In genomic region chr2:29889066-29889944, GRCm38 (mm10) we compare ENCODE assay signal across 7 mouse cellular contexts. TPM values are rescaled to one million over a fixed set of nuclear protein-coding genes. Genes with fewer than 3 reads are reported as not detected.
DNase-seq lines count a peak whose midpoint lies in the region; ATAC-seq and TF ChIP-seq lines count a peak whose summit lies in the region.

Odf2 (plus strand) TSS chr2:29889221.

- H3K27ac ChIP-seq in embryonic facial prominence, embryonic 10.5 days (replicated peaks), result peak within 1 kb of the TSS; percentile 94
- peak within 1 kb of the TSS; percentile 85 for H3K27ac ChIP-seq in intestine, postnatal 0 days (ENCODE audit: low read depth, low read length)
- peak within 1 kb of the TSS; percentile 88 for H3K27ac ChIP-seq in midbrain, embryonic 12.5 days (replicated peaks)
- H3K27ac ChIP-seq in small intestine, adult 2 months (ENCODE audit: insufficient read depth, low read depth, low read length), result peak within 1 kb of the TSS; percentile 19; the same call in 1 of the 2 replicates

- H3K27me3 ChIP-seq in embryonic facial prominence, embryonic 10.5 days (replicated peaks; ENCODE audit: low read depth, poor library complexity, severe bottlenecking), result 0 out of 2 replicates have a peak, but pooled peaks cover 5% of the 10 kb centered on the region
- no peaks in the 10 kb centered on the region for H3K27me3 ChIP-seq in intestine, postnatal 0 days (replicated peaks; ENCODE audit: control insufficient read depth, insufficient read depth, low read length)
- H3K27me3 ChIP-seq in midbrain, embryonic 12.5 days, result no peaks in the 10 kb centered on the region
- H3K27me3 ChIP-seq in small intestine, adult 2 months (ENCODE audit: control insufficient read depth, insufficient read depth, low read length), result no peaks in the 10 kb centered on the region

- no peak; the same call in 1 of the 2 replicates for TF ChIP-seq POLR2A in small intestine, adult 2 months (IDR thresholded peaks at IDR 0.05; ENCODE audit: low read depth, low read length)

- peak; percentile 89 for ATAC-seq in intestine, postnatal 0 days
- ATAC-seq in midbrain, embryonic 12.5 days (ENCODE audit: low FRiP score, low read depth), result peak; percentile 82

- peak within 1 kb of the TSS; percentile 93 for H3K4me3 ChIP-seq in embryonic facial prominence, embryonic 10.5 days
- H3K4me3 ChIP-seq in intestine, postnatal 0 days (ENCODE audit: low read depth, low read length), result peak within 1 kb of the TSS; percentile 97
- peak within 1 kb of the TSS; percentile 99 for H3K4me3 ChIP-seq in midbrain, embryonic 12.5 days
- H3K4me3 ChIP-seq in small intestine, adult 2 months (ENCODE audit: low read depth, low read length), result peak within 1 kb of the TSS; percentile 97

- H3K4me2 ChIP-seq in intestine, postnatal 0 days (replicated peaks; ENCODE audit: low read depth), result peak within 1 kb of the TSS; percentile 79
- H3K4me2 ChIP-seq in midbrain, embryonic 12.5 days (replicated peaks), result peak within 1 kb of the TSS; percentile 91

- peak within 1 kb of the TSS; percentile 70 for H3K9ac ChIP-seq in intestine, postnatal 0 days (ENCODE audit: low read depth, low read length)
- peak within 1 kb of the TSS; percentile 98 for H3K9ac ChIP-seq in midbrain, embryonic 12.5 days (replicated peaks)

- H3K36me3 ChIP-seq in embryonic facial prominence, embryonic 10.5 days (replicated peaks), result peaks cover 30% of the 10 kb centered on the region
- peaks cover 26% of the 10 kb centered on the region for H3K36me3 ChIP-seq in intestine, postnatal 0 days (ENCODE audit: control insufficient read depth, insufficient read depth)
- peaks cover 26% of the 10 kb centered on the region for H3K36me3 ChIP-seq in midbrain, embryonic 12.5 days
- peaks cover 14% of the 10 kb centered on the region for H3K36me3 ChIP-seq in small intestine, adult 2 months (ENCODE audit: control insufficient read depth, insufficient read depth, low read length)

- no peaks in the 10 kb centered on the region for H3K9me3 ChIP-seq in embryonic facial prominence, embryonic 10.5 days
- H3K9me3 ChIP-seq in intestine, postnatal 0 days (ENCODE audit: control insufficient read depth), result no peaks in the 10 kb centered on the region
- H3K9me3 ChIP-seq in midbrain, embryonic 12.5 days, result no peaks in the 10 kb centered on the region

- WGBS in embryonic facial prominence, embryonic 10.5 days, result under 1% methylated on average over 70 of the region's 70 CpGs
- WGBS in intestine, postnatal 0 days, result under 1% methylated on average over 64 of the region's 70 CpGs
- 1% methylated on average over 64 of the region's 70 CpGs for WGBS in midbrain, embryonic 12.5 days
- 1% methylated on average over 70 of the region's 70 CpGs for WGBS in small intestine, adult 2 months

- peaks cover 24% of the 10 kb centered on the region for H3K4me1 ChIP-seq in embryonic facial prominence, embryonic 10.5 days
- peaks cover 6% of the 10 kb centered on the region; the same call in 1 of the 2 replicates for H3K4me1 ChIP-seq in intestine, postnatal 0 days (replicated peaks; ENCODE audit: control insufficient read depth, insufficient read depth, low read length)
- peaks cover 21% of the 10 kb centered on the region for H3K4me1 ChIP-seq in midbrain, embryonic 12.5 days
- peaks cover 14% of the 10 kb centered on the region for H3K4me1 ChIP-seq in small intestine, adult 2 months (ENCODE audit: control insufficient read depth, insufficient read depth, insufficient read length, low read length)

- intact Hi-C loops in left cerebral cortex, postnatal 4 days (cut with DNase I), result no loop called here

- TF ChIP-seq CTCF in intestine, postnatal 0 days (IDR thresholded peaks at IDR 0.05; ENCODE audit: low read depth), result no peak
- TF ChIP-seq CTCF in small intestine, adult 2 months (IDR thresholded peaks at IDR 0.05; ENCODE audit: extremely low read depth, insufficient read length, insufficient replicate concordance, low read depth, low read length), result no peak

- DNase-seq in adrenal gland, postnatal 10 days, result peak; percentile 100
- peak; percentile 100 for DNase-seq in embryonic facial prominence, embryonic 10.5 days (ENCODE audit: low spot score)
- peak; percentile 66 for DNase-seq in gonadal fat pad, adult 2 months (ENCODE audit: low read depth)
- DNase-seq in left cerebral cortex, postnatal 4 days, result peak; percentile 100

RNA-seq across cellular contexts. Expression of gene Odf2, which starts in this region (rescaled TPM):
- 10 to 100 TPM; 41.1 to 44.6 TPM for total RNA-seq in adrenal gland, postnatal 10 days (2021)
- polyA plus RNA-seq in embryonic facial prominence, embryonic 10.5 days (2016; fragmentation: Nextera tagmentation; extraction: Ambion mirVana), result 102 and 111 TPM in 2 replicates
- 30.6 and 41.7 TPM in 2 replicates for polyA plus RNA-seq in gonadal fat pad, adult 2 months (2012; rRNA removed)
- 15.7 and 17.0 TPM in 2 replicates for polyA plus RNA-seq in intestine, postnatal 0 days (2015; fragmentation: Nextera tagmentation; extraction: Ambion mirVana)
- 100 to 1,000 TPM; 119 TPM for total RNA-seq in left cerebral cortex, postnatal 4 days (2021)
- polyA plus RNA-seq in midbrain, embryonic 12.5 days (2016; fragmentation: Nextera tagmentation; extraction: Ambion mirVana), result 108 and 110 TPM in 2 replicates
- 8.2 and 14.0 TPM in 2 replicates for polyA plus RNA-seq in small intestine, adult 2 months (2012; rRNA removed)

Comparison
In these comparisons a context has a peak if more than half of its experiments do, and no peak if none do; other contexts are left out.
1. Peak in every context shown above with its lines: DNase-seq, ATAC-seq, H3K4me3 ChIP-seq and H3K27ac ChIP-seq.
2. H3K27ac ChIP-seq: peak in every context shown above with its lines; median percentile 94 in embryonic facial prominence, embryonic 10.5 days; 88 in midbrain, embryonic 12.5 days; 85 in intestine, postnatal 0 days; 19 in small intestine, adult 2 months.